Mouse (Mus musculus) hindbrain, embryonic 10.5 days (tissue): ENCODE results near the gene Gm13420. TPM values are rescaled to one million over a fixed set of nuclear protein-coding genes. Genes with fewer than 3 reads are reported as not detected.

ENCODE experiments used
- DNase-seq: peaks from one replicate; pipeline ENCODE4 v3.0.0-alpha.2; 2017; ENCODE audit warnings: low spot score
- H3K27ac ChIP-seq: fragments of 300-500 bp; sonication (generic); 2 replicates; pipeline ENCODE4 v1.5.1; 2016; ENCODE audit warnings: mild to moderate bottlenecking, moderate library complexity
- H3K27me3 ChIP-seq: fragments of 300-500 bp; sonication (generic); 2 replicates; pipeline ENCODE4 v1.6.1; 2016; ENCODE audit warnings: mild to moderate bottlenecking; ENCODE audit not compliant: poor library complexity, insufficient read depth, severe bottlenecking
- H3K36me3 ChIP-seq: fragments of 300-500 bp; sonication (generic); 2 replicates; pipeline ENCODE4 v1.6.1; 2016; ENCODE audit warnings: mild to moderate bottlenecking, moderate library complexity
- H3K4me1 ChIP-seq: fragments of 300-500 bp; sonication (generic); replicated peaks from 2 replicates; pipeline ENCODE4 v1.6.1; 2016; ENCODE audit warnings: mild to moderate bottlenecking
- H3K4me3 ChIP-seq: fragments of 300-500 bp; sonication (generic); 2 replicates; pipeline ENCODE4 v1.5.1; 2016; ENCODE audit warnings: mild to moderate bottlenecking, moderate library complexity
- H3K9me3 ChIP-seq: fragments of 300-500 bp; sonication (generic); 2 replicates; pipeline ENCODE4 v1.6.1; 2016; ENCODE audit warnings: mild to moderate bottlenecking, moderate library complexity
- WGBS: fragments of 180-500 bp; shearing (Covaris S2); methylation state at CpG from one replicate; pipeline ENCODE4 v1.1.7; 2016; 5-methylcytosine and 5-hydroxymethylcytosine counted together
- polyA plus RNA-seq: library from polyadenylated mRNA; unstranded; fragments of >200 nt; fragmentation: Nextera tagmentation; extraction: Ambion mirVana; gene quantifications from 2 replicates; pipeline ENCODE4 v1.2.1, GENCODE M21; 2016

Gm13420 gene
- polyA plus RNA-seq, 1 experiment from 2014 or later: not detected

GRCm38 (mm10) chr2:29707731-29708130, 43.8 kb downstream of the Gm13420 start:
- Histone ChIP-seq H3K27ac (no peak overlapping the region), H3K36me3 (peaks cover 92% of the 10 kb centered on the region), H3K4me3 (no peak overlapping the region), H3K27me3 (no peaks in the 10 kb centered on the region), H3K4me1 (0 out of 2 replicates have a peak, but pooled peaks cover 5% of the 10 kb centered on the region), H3K9me3 (no peaks in the 10 kb centered on the region)
- 89% methylated on average over 4 of the region's 4 CpGs for WGBS
- DNase-seq: peak; percentile 16

- Histone ChIP-seq H3K36me3 (peaks cover 92% of the 10 kb centered on the region), H3K4me1 (0 out of 2 replicates have a peak, but pooled peaks cover 5% of the 10 kb centered on the region), H3K27ac (no peak overlapping the region), H3K27me3 (no peaks in the 10 kb centered on the region), H3K4me3 (no peak overlapping the region), H3K9me3 (no peaks in the 10 kb centered on the region)
- 96% methylated on average over 18 of the region's 18 CpGs for WGBS
- DNase-seq: no peak
Measured at GRCm38 (mm10) chr2:29706726-29707620, 44.5 kb downstream of the Gm13420 start.

GRCm38 (mm10) chr2:29705493-29705892, 46.0 kb downstream of the Gm13420 start:
- no peak overlapping the region for H3K27ac ChIP-seq
- no peak overlapping the region for H3K4me3 ChIP-seq
- no peaks in the 10 kb centered on the region for H3K9me3 ChIP-seq
- no peaks in the 10 kb centered on the region for H3K4me1 ChIP-seq
- H3K27me3 ChIP-seq: no peaks in the 10 kb centered on the region
- WGBS: 77% methylated on average over 3 of the region's 3 CpGs
- DNase-seq: no peak
- H3K36me3 ChIP-seq: peaks cover 95% of the 10 kb centered on the region

DNA sequence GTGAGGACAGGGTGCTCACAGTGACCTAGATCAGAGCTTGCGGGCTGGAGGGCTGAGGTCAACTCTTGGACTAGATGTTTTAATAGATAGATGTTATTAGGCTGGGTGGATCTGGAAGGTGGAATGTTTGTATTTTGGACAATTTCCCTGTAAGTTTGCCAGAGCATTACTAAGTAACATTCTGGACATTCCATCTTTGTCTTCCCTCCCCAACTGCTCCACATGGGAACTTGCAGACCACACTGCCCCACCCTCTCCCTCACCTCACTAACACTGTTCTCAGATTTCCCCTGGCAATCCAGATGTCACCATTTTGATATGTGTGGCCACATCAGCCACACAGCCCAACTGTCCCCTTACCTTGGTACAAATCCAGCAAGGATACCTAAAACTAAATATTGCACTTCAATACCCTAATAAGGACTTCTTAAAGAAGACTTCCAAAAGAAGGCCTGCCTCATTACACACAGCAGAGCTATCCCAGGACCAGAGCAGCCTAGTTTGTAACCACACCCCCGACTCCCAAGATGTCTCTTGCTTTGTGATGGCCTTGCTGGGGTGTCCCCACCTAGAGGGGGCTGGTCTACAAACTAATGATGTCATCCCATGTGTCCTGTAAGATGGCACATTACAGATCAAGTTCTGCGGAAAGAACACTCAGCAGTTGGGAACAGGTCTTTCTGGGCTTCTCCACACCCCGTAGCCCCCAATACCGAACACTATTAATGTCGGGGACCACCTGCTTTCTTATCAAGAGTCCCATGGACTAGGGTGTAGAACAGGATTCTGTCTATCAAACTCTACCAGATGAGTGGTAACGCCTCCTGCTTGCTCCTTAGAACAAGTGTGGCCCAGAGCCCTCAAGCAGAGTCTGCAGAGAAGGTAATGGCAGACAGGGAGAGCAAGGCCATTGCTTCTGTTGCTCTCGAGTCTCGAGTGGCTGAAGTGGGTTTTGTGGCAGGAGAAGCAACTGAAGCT, 48.1 kb downstream of the Gm13420 start:
- Histone ChIP-seq H3K27ac (no peak overlapping the region), H3K36me3 (peaks cover 100% of the 10 kb centered on the region), H3K4me3 (no peak overlapping the region), H3K9me3 (no peaks in the 10 kb centered on the region), H3K4me1 (no peaks in the 10 kb centered on the region), H3K27me3 (no peaks in the 10 kb centered on the region)
- DNase-seq: no peak
- WGBS: 92% methylated on average over 9 of the region's 9 CpGs

DNA sequence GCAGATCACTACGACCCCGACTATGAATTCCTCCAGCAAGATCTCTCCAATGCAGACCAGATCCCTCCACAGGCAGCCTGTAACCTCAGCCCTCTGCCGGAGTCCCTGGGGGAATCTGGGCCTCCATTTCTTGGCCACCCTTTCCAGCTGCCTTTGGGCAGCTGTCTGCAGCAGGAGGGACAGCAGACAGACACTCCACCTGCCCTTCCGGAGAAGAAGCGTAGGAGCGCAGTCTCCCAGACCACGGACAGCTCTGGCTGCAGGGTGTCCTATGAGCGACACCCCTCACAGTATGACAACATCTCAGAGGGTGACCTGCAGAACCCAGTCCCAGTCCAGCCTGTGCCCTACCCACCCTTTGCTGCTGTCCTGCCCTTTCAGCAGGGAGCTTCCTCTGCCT, 49.3 kb downstream of the Gm13420 start:
- H3K4me3 ChIP-seq: no peak overlapping the region
- no peak overlapping the region for H3K27ac ChIP-seq
- no peaks in the 10 kb centered on the region for H3K4me1 ChIP-seq
- WGBS: 98% methylated on average over 8 of the region's 8 CpGs
- no peaks in the 10 kb centered on the region for H3K9me3 ChIP-seq
- no peak for DNase-seq
- H3K27me3 ChIP-seq: no peaks in the 10 kb centered on the region
- peaks cover 99% of the 10 kb centered on the region for H3K36me3 ChIP-seq

- Histone ChIP-seq H3K36me3 (peaks cover 98% of the 10 kb centered on the region), H3K27ac (no peak overlapping the region), H3K27me3 (no peaks in the 10 kb centered on the region), H3K4me3 (no peak overlapping the region), H3K4me1 (no peaks in the 10 kb centered on the region), H3K9me3 (no peaks in the 10 kb centered on the region)
- WGBS: 85% methylated on average over 6 of the region's 6 CpGs
- no peak for DNase-seq
Measured at GRCm38 (mm10) chr2:29701393-29701792, 50.1 kb downstream of the Gm13420 start.

DNA sequence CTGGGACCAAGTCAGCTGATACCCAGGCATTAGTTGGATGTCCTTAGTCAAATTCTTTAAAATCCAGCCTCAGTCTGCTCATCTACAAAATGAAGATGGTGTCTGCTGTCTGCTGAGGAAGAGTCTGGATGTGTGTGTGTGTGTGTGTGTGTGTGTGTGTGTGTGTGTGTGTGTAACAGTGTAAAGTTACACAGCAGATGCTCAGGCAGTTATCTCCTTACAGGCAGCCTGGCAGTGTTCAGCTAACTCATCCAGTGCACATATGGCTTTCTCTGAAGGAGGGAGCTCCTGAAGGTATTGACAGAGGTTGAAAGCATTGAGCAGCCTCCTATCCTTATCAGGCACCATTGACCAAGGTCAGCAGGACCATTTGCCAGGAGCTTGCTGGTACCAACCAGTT, 50.6 kb downstream of the Gm13420 start:
- no peaks in the 10 kb centered on the region for H3K27me3 ChIP-seq
- no peaks in the 10 kb centered on the region for H3K4me1 ChIP-seq
- H3K27ac ChIP-seq: no peak overlapping the region
- H3K4me3 ChIP-seq: no peak overlapping the region
- no peak for DNase-seq
- H3K9me3 ChIP-seq: no peaks in the 10 kb centered on the region
- peaks cover 98% of the 10 kb centered on the region for H3K36me3 ChIP-seq

DNA sequence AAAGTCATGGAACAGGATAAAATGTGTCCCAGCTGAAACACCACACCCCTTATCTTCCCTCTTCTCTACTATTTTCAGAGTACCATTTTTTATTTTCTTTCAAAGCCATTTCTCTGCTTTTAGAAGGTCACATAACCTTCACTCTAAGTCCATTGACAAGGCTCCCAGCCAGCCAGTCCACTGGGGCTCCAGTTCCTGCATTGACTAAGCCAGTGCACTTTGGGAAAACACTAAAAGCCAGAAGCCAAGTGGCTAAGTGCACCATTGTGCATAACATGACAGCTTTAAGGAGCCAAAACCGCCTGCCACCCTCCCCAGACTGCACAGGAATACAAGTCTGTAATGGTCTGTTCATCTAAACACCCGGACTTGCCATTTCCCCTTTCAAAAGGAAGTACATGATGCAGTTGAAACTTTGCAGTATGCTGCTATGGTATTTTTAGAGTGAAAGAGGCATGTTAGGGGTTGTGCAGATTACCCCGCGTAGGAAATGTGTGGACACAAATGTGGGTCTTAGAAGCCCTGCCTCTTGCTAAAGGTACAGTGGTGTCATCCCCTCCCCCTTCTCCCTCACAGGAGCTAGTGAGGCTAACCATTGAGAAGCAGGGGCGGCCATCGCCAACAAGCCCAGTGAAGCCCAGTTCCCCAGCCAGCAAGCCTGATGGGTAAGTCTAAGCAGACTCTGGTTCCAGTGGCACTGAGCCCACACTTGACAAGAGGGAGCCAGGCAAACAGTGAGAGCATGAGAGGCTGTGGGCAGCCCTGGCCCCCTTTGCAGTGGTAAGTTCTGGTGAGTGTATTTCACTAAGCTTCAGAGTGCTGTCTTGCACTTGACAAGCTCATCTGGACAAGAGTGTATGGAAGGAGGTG, 52.8 kb downstream of the Gm13420 start:
- DNase-seq: no peak
- Histone ChIP-seq H3K36me3 (peaks cover 95% of the 10 kb centered on the region), H3K4me3 (no peak overlapping the region), H3K27me3 (no peaks in the 10 kb centered on the region), H3K9me3 (no peaks in the 10 kb centered on the region), H3K4me1 (no peaks in the 10 kb centered on the region), H3K27ac (no peak overlapping the region)
- 89% methylated on average over 6 of the region's 6 CpGs for WGBS

- Histone ChIP-seq H3K27me3 (no peaks in the 10 kb centered on the region), H3K4me3 (no peak overlapping the region), H3K36me3 (peaks cover 95% of the 10 kb centered on the region), H3K9me3 (no peaks in the 10 kb centered on the region), H3K4me1 (no peaks in the 10 kb centered on the region), H3K27ac (no peak overlapping the region)
- no peak for DNase-seq
- WGBS: 82% methylated on average over 7 of the region's 7 CpGs
Measured at GRCm38 (mm10) chr2:29696207-29696800, 55.2 kb downstream of the Gm13420 start.
